Mouse (Mus musculus) MEL (cell line): Measurements from ENCODE around the gene Cep55. TPM values are rescaled to one million over a fixed set of nuclear protein-coding genes. Genes with fewer than 3 reads are reported as not detected.

Experiments used
- DNase-seq: peaks from one replicate; pipeline ENCODE4 v3.0.0; 2011; ENCODE audit warnings: low read depth, low spot score
- H3K27ac ChIP-seq: 2 replicates; pipeline ENCODE4 v1.5.1; 2012; ENCODE audit warnings: low read depth, mild to moderate bottlenecking, control low read depth, low read length, moderate library complexity; ENCODE audit not compliant: control insufficient read depth
- H3K27me3 ChIP-seq, 2 experiments: fragments of 150-350 bp in 1 of 2; sonication (generic) in 1 of 2; 2 replicates each; pipeline ENCODE4 v1.6.1; 2012; ENCODE audit warnings: low read length in 2 of 2, mild to moderate bottlenecking in 2 of 2, improper control_type of control experiment in 1 of 2, moderate library complexity in 1 of 2; ENCODE audit not compliant: insufficient read depth in 2 of 2, control insufficient read depth in 1 of 2
- H3K36me3 ChIP-seq, 2 experiments: 2 replicates each; pipeline ENCODE4 v1.6.1; 2012 to 2014; ENCODE audit warnings: low read length in 2 of 2, improper control_type of control experiment in 1 of 2, inconsistent platforms in 1 of 2, mild to moderate bottlenecking in 1 of 2; ENCODE audit not compliant: insufficient read depth in 2 of 2, control insufficient read depth in 1 of 2
- H3K4me1 ChIP-seq, 2 experiments: fragments of 150-350 bp in 1 of 2; sonication (generic) in 1 of 2; 2 replicates each; pipeline ENCODE4 v1.6.1; 2012; ENCODE audit warnings: low read length in 2 of 2, improper control_type of control experiment in 1 of 2, mild to moderate bottlenecking in 1 of 2; ENCODE audit not compliant: insufficient read depth in 2 of 2, control insufficient read depth in 1 of 2
- H3K4me3 ChIP-seq, 2 experiments: fragments of 150-350 bp in 1 of 2; sonication (generic) in 1 of 2; 2 replicates each; pipeline ENCODE4 v1.5.1; 2012; ENCODE audit warnings: low read depth in 2 of 2, low read length in 2 of 2, mild to moderate bottlenecking in 2 of 2, moderate library complexity in 2 of 2, control low read depth in 1 of 2, improper control_type of control experiment in 1 of 2; ENCODE audit not compliant: control insufficient read depth in 1 of 2, insufficient read depth in 1 of 2
- H3K79me2 ChIP-seq: 2 replicates; pipeline ENCODE4 v1.6.1; 2012; ENCODE audit warnings: mild to moderate bottlenecking, low read length, moderate library complexity; ENCODE audit not compliant: control insufficient read depth, poor library complexity, insufficient read depth
- H3K9ac ChIP-seq: 2 replicates; pipeline ENCODE4 v1.6.1; 2012; ENCODE audit warnings: low read depth, mild to moderate bottlenecking, control low read depth, low read length, moderate library complexity; ENCODE audit not compliant: control insufficient read depth, poor library complexity, severe bottlenecking
- H3K9me3 ChIP-seq: fragments of 150-350 bp; sonication (generic); replicated peaks from 2 replicates; pipeline ENCODE4 v1.6.1; 2012; ENCODE audit warnings: mild to moderate bottlenecking, low read length, improper control_type of control experiment, moderate library complexity; ENCODE audit not compliant: insufficient read depth
- BHLHE40 ChIP-seq: IDR thresholded peaks from 2 replicates; pipeline ENCODE4 v1.6.1; 2012; ENCODE audit warnings: low read depth, mild to moderate bottlenecking, inconsistent platforms, low read length, improper control_type of control experiment, borderline replicate concordance
- CTCF ChIP-seq, 3 experiments: IDR thresholded peaks in 2 of 3; conservative IDR thresholded peaks in 1 of 3; 2 replicates each; pipeline ENCODE4 v1.5.1; 2011 to 2012; ENCODE audit warnings: low read length in 3 of 3, low read depth in 2 of 3, mild to moderate bottlenecking in 2 of 3, improper control_type of control experiment in 1 of 3, inconsistent platforms in 1 of 3, mixed read lengths in 1 of 3, moderate library complexity in 1 of 3; ENCODE audit not compliant: control insufficient read depth in 1 of 3, insufficient read depth in 1 of 3, poor library complexity in 1 of 3, severe bottlenecking in 1 of 3
- ELF1 ChIP-seq: IDR thresholded peaks from 2 replicates; pipeline ENCODE4 v1.6.1; 2014; ENCODE audit warnings: low read depth, mild to moderate bottlenecking, inconsistent platforms, low read length, improper control_type of control experiment, moderate library complexity
- ETS1 ChIP-seq: IDR thresholded peaks from 2 replicates; pipeline ENCODE4 v1.6.1; 2012; ENCODE audit warnings: low read depth, mild to moderate bottlenecking, inconsistent platforms, low read length, improper control_type of control experiment, moderate library complexity
- KAT2A ChIP-seq: conservative IDR thresholded peaks from 2 replicates; pipeline ENCODE4 v1.6.1; 2012; ENCODE audit warnings: low read depth, low read length, improper control_type of control experiment, inconsistent platforms
- MAX ChIP-seq: IDR thresholded peaks from 2 replicates; pipeline ENCODE4 v1.6.1; 2011; ENCODE audit warnings: low read length, improper control_type of control experiment
- MAZ ChIP-seq: IDR thresholded peaks from 2 replicates; pipeline ENCODE4 v1.6.1; 2012; ENCODE audit warnings: low read depth, mild to moderate bottlenecking, inconsistent platforms, low read length, improper control_type of control experiment
- POLR2A ChIP-seq, 2 experiments: IDR thresholded peaks; 2 replicates each; pipeline ENCODE4 v1.6.1; 2011 to 2012; ENCODE audit warnings: low read length in 2 of 2, mild to moderate bottlenecking in 2 of 2, control low read depth in 1 of 2, improper control_type of control experiment in 1 of 2, low read depth in 1 of 2, moderate library complexity in 1 of 2; ENCODE audit not compliant: control insufficient read depth in 1 of 2, insufficient read depth in 1 of 2, poor library complexity in 1 of 2
- SIN3A ChIP-seq: IDR thresholded peaks from 2 replicates; pipeline ENCODE4 v1.6.1; 2012; ENCODE audit warnings: low read length, improper control_type of control experiment, inconsistent platforms
- SMC3 ChIP-seq: IDR thresholded peaks from 2 replicates; pipeline ENCODE4 v1.6.1; 2011; ENCODE audit warnings: low read depth, low read length, improper control_type of control experiment
- TBP ChIP-seq: IDR thresholded peaks from 2 replicates; pipeline ENCODE4 v1.8.0; 2011; ENCODE audit warnings: low read depth, low read length, improper control_type of control experiment
- TCF12 ChIP-seq: IDR thresholded peaks from 2 replicates; pipeline ENCODE4 v1.6.1; 2014; ENCODE audit warnings: low read depth, mild to moderate bottlenecking, inconsistent platforms, low read length, improper control_type of control experiment, moderate library complexity
- UBTF ChIP-seq: IDR thresholded peaks from 2 replicates; pipeline ENCODE4 v1.6.1; 2012; ENCODE audit warnings: low read depth, mild to moderate bottlenecking, inconsistent platforms, low read length, improper control_type of control experiment, moderate library complexity, borderline replicate concordance; ENCODE audit not compliant: insufficient read depth
- USF1 ChIP-seq: IDR thresholded peaks from 2 replicates; pipeline ENCODE4 v1.6.1; 2014; ENCODE audit warnings: low read depth, mild to moderate bottlenecking, inconsistent platforms, low read length, improper control_type of control experiment, moderate library complexity
- ZC3H11A ChIP-seq: IDR thresholded peaks from 2 replicates; pipeline ENCODE4 v1.6.1; 2012; ENCODE audit warnings: low read depth, mild to moderate bottlenecking, inconsistent platforms, low read length, improper control_type of control experiment
- ZKSCAN1 ChIP-seq: IDR thresholded peaks from 2 replicates; pipeline ENCODE4 v1.6.1; 2012; ENCODE audit warnings: low read depth, mild to moderate bottlenecking, inconsistent platforms, low read length, improper control_type of control experiment, moderate library complexity
- polyA plus RNA-seq, 2 experiments: library from polyadenylated mRNA; stranded (reverse) in 1 of 2; unstranded in 1 of 2; fragments of >175 nt in 1 of 2; fragments of >200 nt in 1 of 2; gene quantifications; 2 replicates each; pipeline versions ENCODE4 v1.2.1 to v1.2.4; 2012; ENCODE audit warnings: low replicate concordance in 2 of 2, low read depth in 1 of 2; ENCODE audit not compliant: insufficient read length in 2 of 2, insufficient read depth in 1 of 2, missing spikeins in 1 of 2
- total RNA-seq: library from RNA; depleted of rRNA; stranded (reverse); fragments of 300-350 nt; gene quantifications from 2 replicates; pipeline ENCODE4 v1.2.3, GENCODE M21; 2012

The Cep55 gene
- total and polyA plus RNA-seq, 3 experiments = 11.1 to 17.1 TPM; not detected in 1

GRCm38 (mm10) chr19:38023603-38024002, 31.2 kb upstream of the Cep55 start:
- H3K9ac ChIP-seq = no peak overlapping the region
- no peaks in the 10 kb centered on the region for H3K36me3 ChIP-seq
- DNase-seq = no peak
- H3K27ac ChIP-seq = no peak overlapping the region
- H3K4me1 ChIP-seq = no peaks in the 10 kb centered on the region
- no peaks in the 10 kb centered on the region for H3K27me3 ChIP-seq
- H3K9me3 ChIP-seq = no peaks in the 10 kb centered on the region
- no peaks in the 10 kb centered on the region for H3K79me2 ChIP-seq
- no peak for TF ChIP-seq MAZ
- TF ChIP-seq ELF1 = no peak
- TF ChIP-seq USF1 = no peak
- no peak for TF ChIP-seq BHLHE40
- no peak for TF ChIP-seq CTCF (IDR thresholded peaks at IDR 0.05 in 2 of 3, conservative IDR thresholded peaks at IDR 0.05 in 1 of 3; ENCODE audit: control insufficient read depth in 1 of 3, insufficient read depth in 1 of 3, low read depth in 2 of 3, low read length in 3 of 3, poor library complexity in 1 of 3, severe bottlenecking in 1 of 3)
- no peak for TF ChIP-seq ETS1
- TF ChIP-seq KAT2A = no peak
- no peak for TF ChIP-seq MAX
- H3K4me3 ChIP-seq = no peak overlapping the region

- Histone ChIP-seq H3K4me1 (no peaks in the 10 kb centered on the region; a peak in 1 of 4 replicates), H3K9me3 (no peaks in the 10 kb centered on the region), H3K27ac (no peak overlapping the region), H3K27me3 (no peaks in the 10 kb centered on the region), H3K9ac (no peak overlapping the region), H3K4me3 (no peak overlapping the region), H3K79me2 (no peaks in the 10 kb centered on the region), H3K36me3 (no peaks in the 10 kb centered on the region)
- no peak for DNase-seq
- TF ChIP-seq MAX (no peak), TBP (no peak), UBTF (no peak), ZC3H11A (no peak), TCF12 (no peak), POLR2A (IDR thresholded peaks at IDR 0.05; ENCODE audit: control insufficient read depth in 1 of 2, insufficient read depth in 1 of 2, low read depth in 1 of 2, low read length in 2 of 2, poor library complexity in 1 of 2) (no peak), CTCF (IDR thresholded peaks at IDR 0.05 in 2 of 3, conservative IDR thresholded peaks at IDR 0.05 in 1 of 3; ENCODE audit: control insufficient read depth in 1 of 3, insufficient read depth in 1 of 3, low read depth in 2 of 3, low read length in 3 of 3, poor library complexity in 1 of 3, severe bottlenecking in 1 of 3) (no peak), SMC3 (no peak), ZKSCAN1 (no peak), SIN3A (no peak)
Observed at GRCm38 (mm10) chr19:38025254-38026041, 29.4 kb upstream of the Cep55 start.
